Mouse (Mus musculus) CH12.LX (cell line): ENCODE results near the gene Dnah8.

ENCODE experiments used
- CHD1 ChIP-seq: IDR thresholded peaks from 2 replicates; pipeline ENCODE4 v1.6.1; 2012; ENCODE audit warnings: low read depth, low read length, improper control_type of control experiment, inconsistent platforms
- CTCF ChIP-seq, 2 experiments: IDR thresholded peaks in 1 of 2; conservative IDR thresholded peaks in 1 of 2; 2 replicates each; pipeline ENCODE4 v1.5.1; 2011 to 2012; ENCODE audit warnings: low read depth in 2 of 2, low read length in 2 of 2, improper control_type of control experiment in 1 of 2, inconsistent platforms in 1 of 2, mild to moderate bottlenecking in 1 of 2, moderate library complexity in 1 of 2
- MAX ChIP-seq: IDR thresholded peaks from 2 replicates; pipeline ENCODE4 v1.6.1; 2011; ENCODE audit warnings: low read length, improper control_type of control experiment
- POLR2A ChIP-seq: IDR thresholded peaks from 2 replicates; pipeline ENCODE4 v1.6.1; 2011; ENCODE audit warnings: low read depth, mild to moderate bottlenecking, improper control_type of control experiment, low read length
- SIN3A ChIP-seq: IDR thresholded peaks from 2 replicates; pipeline ENCODE4 v1.6.1; 2012; ENCODE audit warnings: low read length, improper control_type of control experiment, inconsistent platforms
- UBTF ChIP-seq: IDR thresholded peaks from 2 replicates; pipeline ENCODE4 v1.6.1; 2012; ENCODE audit warnings: low read depth, mild to moderate bottlenecking, inconsistent platforms, low read length, improper control_type of control experiment, moderate library complexity

GRCm38 (mm10) chr17:30901627-30902026, 277.5 kb downstream of the Dnah8 start, which contains the start of gene Glp1r:
- TF ChIP-seq CHD1, result no peak
- TF ChIP-seq MAX, result no peak
- TF ChIP-seq POLR2A, result peak; percentile 29; the same call in 1 of the 2 replicates
- no peak for TF ChIP-seq UBTF
- TF ChIP-seq SIN3A, result no peak
- no peak for TF ChIP-seq CTCF (conservative IDR thresholded peaks at IDR 0.05 in 1 of 2, IDR thresholded peaks at IDR 0.05 in 1 of 2; ENCODE audit: low read depth in 2 of 2, low read length in 2 of 2)
